Mouse (Mus musculus) ES-Bruce4 (cell line): Measurements from ENCODE around the gene Ncs1.

Experiments
- CTCF ChIP-seq: IDR thresholded peaks from one replicate; pipeline ENCODE4 v1.8.1; 2011; ENCODE audit warnings: low read depth, low read length
- EP300 ChIP-seq: IDR thresholded peaks from 2 replicates; pipeline ENCODE4 v1.6.1; 2011; ENCODE audit warnings: low read depth, low read length; ENCODE audit not compliant: insufficient read depth
- POLR2A ChIP-seq: IDR thresholded peaks from one replicate; pipeline ENCODE4 v1.8.1; 2011; ENCODE audit warnings: low read length; ENCODE audit not compliant: insufficient read depth

DNA sequence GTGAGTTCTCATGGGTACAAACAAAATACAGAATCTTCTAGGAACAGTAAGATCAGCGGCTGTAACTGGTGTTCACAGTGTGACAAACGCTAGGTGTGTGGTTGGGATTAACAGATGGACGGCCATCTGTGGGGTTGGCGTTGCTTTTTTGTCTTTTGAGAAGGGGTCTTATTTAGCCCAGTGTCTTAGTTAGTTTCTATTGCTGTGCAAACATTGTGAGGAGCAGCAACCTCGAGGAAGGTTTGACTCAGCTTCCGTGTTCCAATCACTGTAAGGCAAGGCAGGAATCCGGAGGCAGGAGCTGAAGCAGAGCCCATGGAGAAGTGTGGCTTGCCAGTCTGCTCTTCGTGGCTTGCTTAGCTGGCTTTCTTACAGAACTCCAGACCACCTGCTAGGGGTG, 35.5 kb downstream of the Ncs1 start:
- TF ChIP-seq POLR2A (no peak), CTCF (no peak), EP300 (no peak)
